Mouse (Mus musculus) thymus, postnatal 0 days (tissue): ENCODE measurements around the gene Gm17409. TPM values are rescaled to one million over a fixed set of nuclear protein-coding genes. Genes with fewer than 3 reads are reported as not detected.

Source experiments
- DNase-seq: peaks from one replicate; pipeline ENCODE4 v3.0.0-alpha.2; 2015; ENCODE audit warnings: low spot score
- polyA plus RNA-seq: library from polyadenylated mRNA; unstranded; fragments of >200 nt; fragmentation: Nextera tagmentation; extraction: Ambion mirVana; gene quantifications from 2 replicates; pipeline ENCODE4 v1.2.1, GENCODE M21; 2015

Gm17409 gene
- polyA plus RNA-seq, 1 experiment from 2014 or later, result not detected

DNA sequence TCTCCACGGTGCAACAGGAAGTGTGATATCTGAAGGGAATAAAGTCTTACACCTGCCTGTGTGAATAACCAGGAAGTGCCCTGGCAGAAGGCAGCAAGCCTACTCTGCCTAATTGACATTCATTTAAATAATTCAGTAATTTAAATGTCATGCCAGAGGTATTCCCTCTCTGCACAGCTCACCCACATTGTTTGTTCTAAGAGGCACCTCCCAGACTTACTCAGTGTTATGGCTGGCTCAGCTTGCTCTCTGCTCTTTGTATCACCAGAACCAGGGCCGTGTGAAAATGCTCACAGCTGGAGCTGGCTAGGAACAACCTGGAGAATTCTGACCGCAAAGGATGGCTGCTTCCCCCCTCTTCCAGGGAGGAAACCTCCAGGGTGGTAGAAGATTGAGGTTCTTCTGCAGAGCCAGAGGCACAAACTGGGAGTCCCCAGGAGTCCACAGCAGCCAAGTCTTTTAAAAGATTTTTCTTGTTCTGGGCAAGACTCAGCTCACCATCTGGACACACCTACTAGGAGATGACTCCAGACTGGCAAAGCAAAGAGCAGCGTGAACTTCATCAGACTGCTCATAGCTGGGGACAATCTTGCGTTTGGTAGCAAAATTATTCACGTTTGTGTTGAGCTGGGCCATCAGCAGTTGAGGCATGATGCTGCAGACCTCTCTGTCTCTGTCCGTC lies 14.5 kb downstream of the Gm17409 start:
- DNase-seq, result no peak

DNA sequence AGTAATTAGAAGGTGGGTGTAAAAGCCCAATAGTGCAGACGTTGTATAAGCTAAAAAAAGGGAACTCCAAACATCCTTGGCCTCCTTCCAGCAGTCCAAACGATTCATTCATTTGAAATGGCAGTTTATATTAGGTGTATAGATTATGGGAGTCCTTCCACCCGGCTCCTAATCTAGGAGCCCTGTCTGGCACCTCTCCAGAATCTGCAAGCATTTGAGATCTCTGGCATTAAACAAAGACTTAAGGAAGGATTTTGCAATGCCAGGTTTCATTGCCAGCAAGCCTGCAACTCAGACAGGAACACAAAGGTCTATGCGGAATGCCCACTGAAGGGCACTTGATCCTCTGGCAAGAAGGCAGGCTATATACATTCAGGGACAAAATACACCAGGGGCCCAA lies 15.2 kb downstream of the Gm17409 start:
- no peak for DNase-seq

DNA sequence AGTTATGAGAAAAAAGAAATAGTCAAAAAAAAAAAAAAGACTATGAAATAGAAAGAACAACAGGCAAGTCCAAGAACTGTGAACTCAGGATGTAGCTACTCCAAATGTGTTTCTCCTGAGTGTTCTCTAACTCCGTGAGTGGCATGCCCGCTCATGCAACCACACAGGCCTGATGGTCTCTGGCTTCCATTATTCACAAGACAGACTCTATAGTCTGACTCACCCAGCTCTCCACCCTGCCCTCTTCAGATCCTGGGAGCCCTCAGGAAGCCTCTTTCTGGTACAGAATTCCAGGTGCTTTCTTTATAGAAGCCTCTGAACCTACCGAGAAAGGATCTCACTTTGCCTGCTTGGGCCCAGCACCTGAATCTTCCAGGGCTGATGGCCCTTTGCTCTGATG lies 15.8 kb downstream of the Gm17409 start:
- no peak for DNase-seq

- DNase-seq, result no peak
These were observed 16.7 kb downstream of the Gm17409 start for GRCm38 (mm10) chr2:58486441-58487278.

DNA sequence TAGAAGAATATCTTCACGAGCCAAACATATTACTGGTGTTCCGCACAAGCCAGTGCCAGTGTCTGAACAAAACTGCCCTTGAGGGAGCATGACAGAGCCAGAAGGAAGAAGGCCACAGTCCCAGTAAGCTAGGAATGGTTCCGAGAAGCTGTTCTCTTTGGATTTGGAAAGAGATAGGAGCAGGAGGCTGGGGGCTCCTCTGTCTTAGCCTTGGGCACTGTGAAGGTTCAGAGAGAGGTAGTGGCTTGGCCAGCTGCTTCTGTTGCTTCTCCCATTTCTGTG lies 17.3 kb downstream of the Gm17409 start:
- DNase-seq, result no peak

DNA sequence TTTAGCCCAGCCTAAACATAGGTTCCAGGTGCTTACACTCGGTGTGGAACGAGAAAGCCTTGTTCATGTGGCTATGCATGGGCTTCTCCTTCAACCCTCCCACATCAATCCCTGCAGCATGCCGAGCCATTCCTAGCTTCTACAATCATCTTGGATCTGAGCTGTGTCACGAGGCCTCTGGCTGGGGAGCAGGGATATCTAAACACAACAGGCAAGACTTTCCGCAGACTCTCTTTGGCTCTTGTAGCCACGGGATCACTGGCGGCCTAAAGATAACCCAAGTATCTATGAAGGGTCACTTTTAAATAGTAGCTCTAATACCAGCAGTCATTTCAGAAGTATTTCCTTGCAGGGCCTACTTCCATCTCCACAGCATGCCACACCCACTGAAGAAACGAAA lies 18.5 kb downstream of the Gm17409 start:
- DNase-seq, result no peak

DNA sequence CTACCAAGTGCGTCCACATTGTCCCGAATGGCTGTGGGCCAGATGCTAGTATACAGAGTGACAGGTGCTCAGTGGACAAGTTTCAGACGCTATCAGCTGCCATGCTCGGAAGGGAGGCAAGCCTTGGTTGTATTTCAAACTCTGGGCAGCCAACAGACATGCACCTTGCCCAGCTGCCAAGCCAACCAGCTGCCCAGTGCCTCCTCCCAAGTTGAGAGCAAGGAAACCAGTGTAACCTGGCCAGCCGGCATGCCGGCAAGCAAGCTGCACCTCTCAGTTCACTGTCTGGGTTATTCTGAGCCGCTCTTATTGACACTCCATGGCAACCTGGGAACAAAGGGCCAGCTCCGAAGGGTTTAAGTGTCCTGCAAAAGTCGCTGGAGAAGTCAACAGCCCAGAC lies 19.4 kb downstream of the Gm17409 start:
- no peak for DNase-seq

DNA sequence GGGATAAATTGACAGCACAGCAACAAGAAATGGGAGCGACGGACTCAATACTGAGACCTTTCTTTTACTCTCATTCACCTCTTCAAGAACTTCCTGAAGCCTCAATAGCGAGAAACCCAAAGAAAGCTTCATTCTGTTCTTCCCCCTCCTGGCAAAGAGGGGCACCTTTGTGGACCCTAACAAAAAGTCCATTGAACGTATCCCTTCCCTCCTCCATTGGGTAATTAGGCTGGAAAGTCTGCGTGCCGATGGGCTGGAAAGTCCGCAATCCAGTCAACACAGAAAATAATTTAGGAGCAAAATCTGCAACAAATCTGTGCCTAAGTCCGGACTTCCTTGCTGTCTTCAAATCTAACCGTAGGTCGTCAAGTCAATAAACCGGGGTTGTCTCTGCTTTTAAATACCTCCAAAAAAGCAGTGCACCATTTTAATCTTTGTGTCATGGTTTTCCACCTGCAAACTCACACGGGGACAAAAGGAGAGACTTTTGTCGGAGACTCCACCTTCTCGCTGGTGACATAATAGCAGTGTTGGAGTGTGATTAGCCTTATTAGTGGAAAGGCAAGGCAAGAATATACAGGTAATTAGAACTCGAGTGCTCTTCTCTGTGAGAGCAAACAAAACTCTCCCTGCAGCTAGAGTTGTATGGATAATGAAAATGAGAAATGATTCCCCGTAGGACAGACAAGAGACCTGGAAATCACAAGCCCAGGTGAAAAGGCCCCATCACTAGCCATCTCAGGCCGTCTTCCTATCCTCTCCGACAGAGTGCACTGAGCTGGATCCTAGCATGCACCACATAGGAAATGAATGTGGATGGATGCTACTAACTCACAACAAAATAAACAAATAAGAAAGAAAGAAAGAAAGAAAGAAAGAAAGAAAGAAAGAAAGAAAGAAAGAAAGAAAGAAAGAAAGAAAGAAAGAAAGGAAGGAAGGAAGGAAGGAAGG lies 24.0 kb downstream of the Gm17409 start:
- DNase-seq, result no peak

- DNase-seq, result no peak
These were observed 25.4 kb downstream of the Gm17409 start for GRCm38 (mm10) chr2:58495271-58495670.

- DNase-seq, result no peak
These were observed 26.9 kb downstream of the Gm17409 start for GRCm38 (mm10) chr2:58496647-58497410.

- DNase-seq, result no peak
These were observed 35.6 kb downstream of the Gm17409 start for GRCm38 (mm10) chr2:58505306-58506090.

DNA sequence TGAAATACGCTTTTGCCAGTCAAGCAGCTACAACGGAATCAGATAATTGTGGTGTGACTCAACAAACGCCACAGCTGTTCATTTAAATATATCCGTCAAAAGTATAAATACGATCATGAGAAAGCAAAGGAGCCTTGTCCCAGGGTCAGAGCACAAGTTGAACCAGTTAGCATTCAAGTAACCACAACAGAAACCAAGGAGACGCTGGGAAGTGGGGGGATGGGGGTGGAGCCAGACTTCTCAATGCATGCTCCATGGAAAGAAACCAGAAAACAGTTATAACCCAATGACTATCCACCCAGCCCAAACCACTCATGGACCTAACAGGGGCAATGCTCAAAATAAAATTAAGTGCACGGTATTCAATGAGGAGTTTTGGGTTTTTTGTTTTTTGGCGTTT lies 40.3 kb downstream of the Gm17409 start:
- no peak for DNase-seq

DNA sequence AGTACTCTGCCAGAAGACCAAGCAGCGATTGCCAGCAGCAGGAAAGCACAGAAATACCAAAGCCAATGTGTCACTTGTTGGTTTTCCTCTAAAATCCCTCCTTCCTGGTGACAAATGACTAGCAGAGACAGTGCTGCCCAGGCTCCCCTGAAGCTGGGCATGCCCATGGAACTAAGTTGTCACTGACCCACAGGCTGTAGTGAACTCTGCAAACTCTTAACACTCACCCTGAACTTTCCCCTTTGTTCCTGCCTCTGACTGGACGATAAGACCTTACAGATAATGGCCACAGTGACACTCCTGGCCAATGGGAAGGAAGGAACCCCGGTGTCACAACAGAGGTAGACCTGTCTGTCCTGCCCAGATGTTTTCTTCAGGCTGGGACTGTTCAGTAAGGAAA lies 43.3 kb downstream of the Gm17409 start:
- DNase-seq, result no peak

DNA sequence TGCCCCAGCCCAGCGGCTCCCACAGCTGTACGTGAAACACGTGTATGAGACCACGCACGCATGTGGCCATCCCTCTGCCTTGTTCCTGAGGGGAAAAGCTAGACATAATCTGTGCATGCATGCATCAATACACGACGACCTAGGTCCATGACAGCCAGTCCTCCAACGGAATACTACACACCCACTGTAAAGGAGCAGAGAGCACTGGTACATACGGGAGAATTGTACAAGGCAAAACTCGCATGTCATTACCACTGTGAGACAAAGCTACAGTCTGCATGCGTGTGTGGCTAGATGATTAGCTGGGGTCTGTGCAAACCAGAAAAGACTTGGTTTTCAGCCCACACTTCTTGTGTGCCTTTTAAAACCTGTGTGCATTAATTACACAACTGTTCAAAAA lies 44.6 kb downstream of the Gm17409 start:
- DNase-seq, result no peak

GRCm38 (mm10) chr2:58516000-58516399 lies 46.1 kb downstream of the Gm17409 start:
- DNase-seq, result no peak

DNA sequence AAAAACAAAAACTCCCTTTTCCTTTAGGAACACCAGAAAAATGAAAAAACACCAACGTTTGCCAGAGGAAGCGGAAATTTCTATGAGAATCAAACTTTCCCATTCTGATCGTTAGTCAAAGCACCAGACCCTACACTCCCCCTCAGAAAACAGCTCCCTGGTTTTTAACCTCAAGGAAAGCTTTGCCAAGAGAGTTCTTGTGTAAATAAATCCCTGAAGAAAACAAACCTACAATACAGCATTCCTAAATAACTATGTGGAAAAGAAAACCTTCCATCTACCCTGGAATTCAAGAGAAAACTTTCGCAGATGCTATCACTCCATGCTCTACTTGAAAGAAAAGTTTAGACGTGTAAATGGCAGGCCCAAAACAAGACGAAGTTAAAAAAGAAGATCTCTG lies 47.0 kb downstream of the Gm17409 start:
- DNase-seq, result no peak

DNA sequence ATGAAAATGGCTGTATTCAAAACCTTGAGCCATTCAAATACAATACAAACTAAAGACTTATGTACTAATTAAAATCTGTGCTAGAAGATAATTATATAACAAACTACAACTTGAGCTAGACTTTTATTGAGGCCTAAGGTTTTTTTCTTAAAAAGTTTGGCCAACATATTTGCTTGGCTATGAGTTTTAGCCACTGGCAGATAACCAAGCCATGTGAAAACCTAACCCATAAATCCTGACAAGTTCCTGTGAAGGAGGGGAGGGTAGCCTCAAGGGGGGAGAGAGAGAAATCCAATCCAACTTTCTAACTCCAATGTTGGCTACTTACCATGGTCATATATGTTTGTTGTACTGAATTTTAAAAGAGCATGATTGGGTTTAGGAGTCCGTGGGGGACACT lies 48.6 kb downstream of the Gm17409 start:
- no peak for DNase-seq
